Mouse (Mus musculus) forebrain, embryonic 13.5 days (tissue): ENCODE measurements around the gene Timp3. TPM values are rescaled to one million over a fixed set of nuclear protein-coding genes. Genes with fewer than 3 reads are reported as not detected.

Experiments
- ATAC-seq: fragments of 200-750 bp; cut with Nextera tagmentation; 2 replicates; pipeline ENCODE4 v1.8.0; 2017
- H3K27ac ChIP-seq: fragments of 300-500 bp; sonication (generic); 2 replicates; pipeline ENCODE4 v1.5.1; 2015; ENCODE audit warnings: inconsistent platforms, mild to moderate bottlenecking, moderate library complexity
- H3K27me3 ChIP-seq: fragments of 300-500 bp; sonication (generic); 2 replicates; pipeline ENCODE4 v1.6.1; 2015; ENCODE audit warnings: mild to moderate bottlenecking, inconsistent platforms
- H3K36me3 ChIP-seq: fragments of 300-500 bp; sonication (generic); 2 replicates; pipeline ENCODE4 v1.6.1; 2015; ENCODE audit warnings: mild to moderate bottlenecking, inconsistent platforms; ENCODE audit not compliant: poor library complexity, severe bottlenecking
- H3K4me1 ChIP-seq: fragments of 300-500 bp; sonication (generic); 2 replicates; pipeline ENCODE4 v1.6.1; 2015; ENCODE audit warnings: inconsistent platforms
- H3K4me2 ChIP-seq: fragments of 300-500 bp; sonication (generic); 2 replicates; pipeline ENCODE4 v1.6.1; 2015; ENCODE audit warnings: inconsistent platforms, mild to moderate bottlenecking, moderate library complexity
- H3K4me3 ChIP-seq: fragments of 300-500 bp; sonication (generic); 2 replicates; pipeline ENCODE4 v1.5.1; 2015; ENCODE audit warnings: mild to moderate bottlenecking, inconsistent platforms
- H3K9ac ChIP-seq: fragments of 300-500 bp; sonication (generic); 2 replicates; pipeline ENCODE4 v1.6.1; 2015; ENCODE audit warnings: mild to moderate bottlenecking, inconsistent platforms
- H3K9me3 ChIP-seq: fragments of 300-500 bp; sonication (generic); replicated peaks from 2 replicates; pipeline ENCODE4 v1.6.1; 2016; ENCODE audit warnings: inconsistent platforms
- WGBS: fragments of 180-500 bp; shearing (Covaris S2); methylation state at CpG from one replicate; pipeline ENCODE4 v1.1.7; 2015; 5-methylcytosine and 5-hydroxymethylcytosine counted together
- polyA plus RNA-seq: library from polyadenylated mRNA; unstranded; fragments of >200 nt; fragmentation: Nextera tagmentation; extraction: Ambion mirVana; gene quantifications from 2 replicates; pipeline ENCODE4 v1.2.1, GENCODE M21; 2015

Gene Timp3
- polyA plus RNA-seq, 1 experiment from 2014 or later, result 13.3 TPM

DNA sequence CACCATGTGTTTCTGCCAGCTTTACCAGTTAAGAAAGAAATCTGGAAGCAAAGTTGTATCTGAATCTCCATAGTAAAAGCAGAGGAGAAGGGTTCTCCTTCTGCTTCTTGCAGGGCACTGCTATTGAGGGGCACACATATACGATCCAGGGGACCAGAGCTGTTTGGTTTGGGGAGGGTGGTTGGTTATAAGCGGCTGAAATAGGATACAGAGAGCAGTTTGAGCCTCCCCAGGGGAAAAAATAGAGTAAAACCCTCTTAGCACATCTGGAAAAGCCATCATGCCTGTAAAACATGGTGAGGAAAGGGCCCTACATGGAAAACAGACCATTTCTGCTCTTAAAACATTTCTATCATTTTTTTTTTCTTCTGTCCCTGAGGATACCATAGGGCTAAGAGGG, 21.7 kb upstream of the Timp3 start:
- 77% methylated on average over 2 of the region's 2 CpGs for WGBS

DNA sequence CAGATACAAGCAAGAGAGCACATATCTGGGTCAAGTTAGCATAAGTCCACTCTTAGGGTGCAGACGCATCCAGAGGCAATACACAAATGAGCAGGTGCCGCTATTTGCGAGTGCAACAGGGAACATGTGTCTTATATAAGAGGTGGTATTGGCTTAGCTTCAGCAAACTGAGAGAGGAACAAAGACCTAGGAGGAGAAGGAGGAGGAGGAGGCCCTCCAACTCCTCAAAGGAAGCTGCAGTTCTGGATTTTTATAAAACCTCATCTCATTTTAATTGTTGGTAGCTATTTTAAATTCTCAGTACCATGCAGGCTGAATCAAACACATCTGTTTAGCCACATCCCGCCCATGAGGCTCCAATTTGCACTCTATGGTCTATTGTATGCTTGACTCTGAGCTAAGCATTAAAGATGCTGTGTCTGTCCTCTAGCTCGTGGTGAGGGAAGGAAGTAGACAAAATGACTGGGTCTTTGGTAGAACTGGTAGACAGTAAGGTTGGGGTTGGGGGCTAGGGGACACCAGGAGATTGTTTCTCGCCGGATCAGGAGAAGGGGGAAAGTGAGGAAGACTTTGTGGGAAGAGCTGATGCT, 20.5 kb upstream of the Timp3 start:
- H3K4me2 ChIP-seq, result no peak overlapping the region
- H3K9me3 ChIP-seq, result no peaks in the 10 kb centered on the region
- no peak overlapping the region for H3K27ac ChIP-seq
- H3K36me3 ChIP-seq, result no peaks in the 10 kb centered on the region
- no peaks in the 10 kb centered on the region for H3K27me3 ChIP-seq
- H3K4me3 ChIP-seq, result no peak overlapping the region
- ATAC-seq, result no peak
- no peak overlapping the region for H3K9ac ChIP-seq
- no peaks in the 10 kb centered on the region for H3K4me1 ChIP-seq
- WGBS, result 85% methylated on average over 7 of the region's 7 CpGs

More for the DNA sequence above, 21.7 kb upstream of the Timp3 start:
- no peak overlapping the region for H3K27ac ChIP-seq
- no peaks in the 10 kb centered on the region for H3K36me3 ChIP-seq
- no peak overlapping the region for H3K9ac ChIP-seq
- no peaks in the 10 kb centered on the region for H3K27me3 ChIP-seq
- H3K4me3 ChIP-seq, result no peak overlapping the region
- H3K9me3 ChIP-seq, result no peaks in the 10 kb centered on the region
- H3K4me1 ChIP-seq, result no peaks in the 10 kb centered on the region
- no peak overlapping the region for H3K4me2 ChIP-seq
- no peak for ATAC-seq

DNA sequence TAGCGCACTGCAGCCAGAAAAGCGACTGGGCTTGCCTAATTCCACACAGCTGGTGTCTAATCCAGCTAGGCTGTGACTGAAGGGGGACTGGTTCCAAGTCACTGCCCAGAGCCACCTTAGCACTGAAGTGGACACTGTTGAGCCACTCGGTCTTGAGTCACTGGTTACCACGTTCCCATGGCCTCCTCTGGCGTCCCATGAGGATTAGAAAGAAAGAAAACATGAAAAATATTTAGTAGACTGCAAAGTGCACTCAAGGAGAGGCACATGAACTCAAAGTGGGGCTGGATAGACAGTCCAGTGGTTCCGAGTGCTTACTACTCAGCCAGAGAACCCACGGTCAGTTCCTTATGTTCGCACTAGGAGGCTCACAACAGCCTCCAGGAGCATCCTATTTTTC, 18.9 kb upstream of the Timp3 start:
- Histone ChIP-seq H3K9me3 (no peaks in the 10 kb centered on the region), H3K4me2 (no peak overlapping the region), H3K27me3 (no peaks in the 10 kb centered on the region), H3K4me1 (no peaks in the 10 kb centered on the region), H3K4me3 (no peak overlapping the region), H3K27ac (no peak overlapping the region), H3K9ac (no peak overlapping the region), H3K36me3 (no peaks in the 10 kb centered on the region)
- ATAC-seq, result no peak
- 88% methylated on average over 8 of the region's 8 CpGs for WGBS

DNA sequence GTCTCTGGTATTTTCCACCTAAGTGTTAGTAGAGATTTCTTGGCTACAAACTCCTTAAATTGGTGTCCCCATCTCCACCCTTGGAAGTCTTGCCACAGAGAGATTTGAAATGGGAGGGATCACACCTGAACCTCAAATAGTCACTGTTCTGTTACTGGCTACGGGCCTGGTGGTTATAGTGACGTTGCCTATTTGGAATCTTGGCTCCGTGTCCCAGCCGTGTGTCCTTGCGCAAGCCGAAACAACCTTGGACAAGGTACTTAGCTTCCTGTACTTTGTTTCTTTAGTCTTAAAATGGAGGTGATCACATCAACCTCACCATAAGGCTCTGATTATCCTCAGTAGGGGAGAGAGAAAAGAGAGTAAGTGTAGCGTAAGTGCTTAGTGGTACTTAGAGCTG, 13.7 kb upstream of the Timp3 start:
- no peak overlapping the region for H3K4me3 ChIP-seq
- no peak overlapping the region for H3K27ac ChIP-seq
- no peaks in the 10 kb centered on the region for H3K4me1 ChIP-seq
- ATAC-seq, result no peak
- no peaks in the 10 kb centered on the region for H3K9me3 ChIP-seq
- no peak overlapping the region for H3K9ac ChIP-seq
- H3K36me3 ChIP-seq, result no peaks in the 10 kb centered on the region
- H3K27me3 ChIP-seq, result no peaks in the 10 kb centered on the region
- 93% methylated on average over 7 of the region's 7 CpGs for WGBS
- no peak overlapping the region for H3K4me2 ChIP-seq

DNA sequence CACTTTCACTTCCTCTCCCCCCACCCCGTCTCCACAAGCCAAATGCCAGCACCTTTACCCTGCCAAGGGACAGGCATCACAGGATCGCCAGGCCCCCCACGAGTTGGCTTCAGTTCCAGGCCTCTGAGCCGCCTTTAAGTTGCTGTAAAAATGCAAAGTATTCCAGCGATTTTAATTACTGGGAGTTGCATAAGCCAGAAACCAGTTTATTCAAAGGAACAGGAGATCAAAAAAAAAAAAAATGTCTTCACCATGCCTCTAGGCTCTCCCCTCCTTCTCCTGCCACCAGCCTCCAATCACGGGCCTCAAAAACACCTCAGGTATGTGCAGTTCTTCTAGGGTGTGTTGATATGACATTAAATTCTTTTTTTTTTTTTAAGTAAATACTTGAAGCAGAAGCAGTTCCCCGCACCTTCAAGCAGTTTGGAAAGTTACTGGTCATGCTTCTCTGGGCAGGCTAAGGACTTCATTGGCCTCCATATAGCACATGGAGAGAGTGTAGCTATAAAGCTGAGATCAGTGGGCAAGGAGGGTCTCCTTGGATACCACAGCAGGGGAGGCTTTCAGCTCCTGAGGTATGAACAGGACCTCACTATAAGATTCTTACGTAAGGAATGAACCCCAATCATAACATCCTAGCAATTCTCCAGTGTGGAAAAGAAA, 9.9 kb upstream of the Timp3 start:
- Histone ChIP-seq H3K4me3 (no peak overlapping the region), H3K9ac (no peak overlapping the region), H3K27me3 (no peaks in the 10 kb centered on the region), H3K9me3 (no peaks in the 10 kb centered on the region), H3K36me3 (no peaks in the 10 kb centered on the region), H3K4me1 (no peaks in the 10 kb centered on the region), H3K4me2 (no peak overlapping the region), H3K27ac (no peak overlapping the region)
- 82% methylated on average over 8 of the region's 8 CpGs for WGBS
- no peak for ATAC-seq

DNA sequence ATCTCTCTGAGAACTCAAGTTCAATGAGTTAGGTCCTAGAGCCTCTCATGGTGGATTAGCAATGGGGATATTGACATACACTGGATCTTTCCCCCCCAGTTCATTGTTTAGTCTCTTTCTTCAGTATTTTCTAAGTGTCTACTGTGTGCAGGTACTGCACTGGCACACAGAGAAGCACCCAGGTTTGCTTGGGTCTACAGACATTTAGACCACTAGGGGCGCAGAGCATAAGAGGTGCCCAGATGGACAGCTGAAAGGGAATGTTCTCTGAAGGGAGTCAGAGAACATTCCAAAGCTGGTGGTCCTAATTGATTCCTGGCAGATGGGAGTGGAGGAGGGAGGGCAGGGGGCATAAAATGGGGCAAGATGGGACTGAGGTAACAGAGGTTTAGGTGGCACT, 6.3 kb upstream of the Timp3 start:
- Histone ChIP-seq H3K9ac (no peak overlapping the region), H3K4me2 (no peak overlapping the region), H3K27me3 (peaks cover under 1% of the 10 kb centered on the region; the same call in 1 of the 2 replicates), H3K9me3 (no peaks in the 10 kb centered on the region), H3K36me3 (no peaks in the 10 kb centered on the region), H3K27ac (no peak overlapping the region), H3K4me3 (no peak overlapping the region), H3K4me1 (0 out of 2 replicates have a peak, but pooled peaks cover 6% of the 10 kb centered on the region)
- 79% methylated on average over 1 of the region's 1 CpGs for whole genome bisulfite sequencing
- ATAC-seq, result no peak

DNA sequence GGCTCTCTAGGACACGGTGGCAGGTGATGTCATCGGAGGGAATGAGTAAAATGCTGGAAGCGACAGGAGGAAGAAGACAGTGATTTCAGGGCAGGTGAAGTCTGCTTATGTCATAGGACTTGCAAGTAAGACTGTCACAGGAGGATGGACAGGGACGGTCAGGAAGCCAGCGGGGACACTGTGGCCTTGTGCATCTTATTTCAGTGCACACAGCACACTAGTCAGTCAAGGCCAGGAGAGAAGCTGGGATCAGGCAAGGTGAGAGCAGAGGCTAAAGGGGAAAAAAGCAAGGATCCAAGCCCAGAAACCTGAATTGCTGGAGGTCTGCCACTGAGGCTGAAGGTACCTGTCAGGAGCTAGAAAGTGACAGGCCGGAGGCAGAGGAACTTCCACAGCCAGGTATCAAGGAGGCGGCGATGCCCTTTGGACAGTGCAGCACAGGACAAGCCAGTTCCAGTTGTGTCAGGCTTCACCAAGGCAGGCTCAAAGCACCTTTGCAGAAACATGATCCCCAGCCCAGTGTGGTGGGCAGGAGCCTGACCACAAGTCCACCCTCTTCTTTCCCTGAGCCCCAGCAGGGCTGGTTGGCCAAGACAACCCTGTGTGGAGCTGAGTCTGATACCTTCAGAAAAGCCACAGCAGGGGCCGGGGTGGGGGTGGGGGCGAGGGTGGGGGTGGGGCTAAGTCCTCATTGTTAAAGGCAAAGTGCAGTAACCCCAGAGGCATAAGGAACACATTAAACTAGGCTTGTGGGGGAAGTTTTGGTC, 5.4 kb upstream of the Timp3 start:
- Histone ChIP-seq H3K4me3 (no peak overlapping the region), H3K27me3 (peaks cover 5% of the 10 kb centered on the region; the same call in 1 of the 2 replicates), H3K4me2 (no peak overlapping the region), H3K4me1 (0 out of 2 replicates have a peak, but pooled peaks cover 6% of the 10 kb centered on the region), H3K9ac (no peak overlapping the region), H3K36me3 (no peaks in the 10 kb centered on the region), H3K27ac (no peak overlapping the region), H3K9me3 (no peaks in the 10 kb centered on the region)
- ATAC-seq, result no peak
- 64% methylated on average over 10 of the region's 10 CpGs for WGBS

DNA sequence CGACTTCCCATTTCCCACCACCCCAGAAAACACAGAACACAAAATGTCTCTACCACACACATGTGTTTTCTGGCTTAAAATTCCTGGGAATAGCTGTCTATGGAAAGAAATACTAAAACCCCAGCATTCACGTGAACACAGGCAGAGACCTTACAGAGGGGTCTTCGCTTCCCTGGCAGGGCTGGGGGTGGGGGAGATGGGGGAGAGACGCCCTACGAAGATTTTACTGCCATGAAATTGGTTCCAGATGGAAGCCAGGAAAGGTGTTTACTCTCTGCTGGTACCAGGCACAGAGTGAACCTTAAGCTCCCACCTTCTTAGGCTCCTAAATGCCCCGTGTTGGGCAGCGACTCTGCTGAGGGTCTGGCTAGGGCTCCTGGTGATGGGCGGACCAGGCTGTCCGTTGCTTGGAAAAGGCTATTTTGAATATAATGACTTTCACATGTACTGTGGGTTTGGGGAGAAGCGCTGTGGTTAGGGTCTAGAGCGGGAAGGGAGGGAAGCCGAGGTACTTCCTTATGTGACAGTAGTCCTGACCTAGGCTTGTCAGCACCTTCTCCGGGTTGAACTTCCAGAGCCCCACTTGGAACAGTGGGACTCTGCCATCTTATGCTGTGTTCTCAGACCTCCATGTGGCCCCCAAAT, 4.6 kb upstream of the Timp3 start:
- H3K9ac ChIP-seq, result peak overlapping the region; percentile 39; the same call in 1 of the 2 replicates
- ATAC-seq, result no peak
- H3K4me2 ChIP-seq, result peak overlapping the region; percentile 52
- H3K4me3 ChIP-seq, result 0 out of 2 replicates have a peak overlapping the region, but pooled peaks have one; percentile 12
- WGBS, result 30% methylated on average over 13 of the region's 13 CpGs
- peaks cover 12% of the 10 kb centered on the region for H3K4me1 ChIP-seq
- no peaks in the 10 kb centered on the region for H3K9me3 ChIP-seq
- no peaks in the 10 kb centered on the region for H3K36me3 ChIP-seq
- H3K27me3 ChIP-seq, result peaks cover 5% of the 10 kb centered on the region; the same call in 1 of the 2 replicates
- H3K27ac ChIP-seq, result no peak overlapping the region

DNA sequence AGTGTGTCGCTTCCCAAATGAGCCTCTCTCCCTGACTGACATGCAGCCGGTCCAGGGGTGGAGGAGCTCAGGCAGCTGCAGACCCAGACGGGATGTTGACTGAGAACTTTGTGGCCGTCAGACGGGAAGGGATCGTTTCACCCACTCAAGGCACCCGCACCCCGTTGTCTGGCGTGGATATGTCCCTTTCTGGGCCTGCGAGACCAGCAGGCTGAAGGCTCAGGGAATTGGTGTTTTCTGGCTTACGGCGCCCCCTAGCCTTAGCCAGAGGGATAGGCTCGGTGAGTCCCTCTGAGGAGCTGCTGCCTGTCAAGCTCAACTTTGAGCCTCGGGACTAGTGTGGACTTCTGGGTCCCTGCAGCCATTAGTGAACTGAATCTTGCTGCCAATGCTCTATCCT, 4.1 kb upstream of the Timp3 start:
- H3K9ac ChIP-seq, result peak overlapping the region; percentile 39; the same call in 1 of the 2 replicates
- H3K27me3 ChIP-seq, result peaks cover 5% of the 10 kb centered on the region; the same call in 1 of the 2 replicates
- no peaks in the 10 kb centered on the region for H3K36me3 ChIP-seq
- peaks cover 18% of the 10 kb centered on the region for H3K4me1 ChIP-seq
- H3K4me2 ChIP-seq, result peak overlapping the region; percentile 52
- 5% methylated on average over 14 of the region's 14 CpGs for WGBS
- no peak overlapping the region for H3K27ac ChIP-seq
- peak overlapping the region; percentile 12; the same call in 1 of the 2 replicates for H3K4me3 ChIP-seq
- ATAC-seq, result peak; percentile 47
- H3K9me3 ChIP-seq, result no peaks in the 10 kb centered on the region

DNA sequence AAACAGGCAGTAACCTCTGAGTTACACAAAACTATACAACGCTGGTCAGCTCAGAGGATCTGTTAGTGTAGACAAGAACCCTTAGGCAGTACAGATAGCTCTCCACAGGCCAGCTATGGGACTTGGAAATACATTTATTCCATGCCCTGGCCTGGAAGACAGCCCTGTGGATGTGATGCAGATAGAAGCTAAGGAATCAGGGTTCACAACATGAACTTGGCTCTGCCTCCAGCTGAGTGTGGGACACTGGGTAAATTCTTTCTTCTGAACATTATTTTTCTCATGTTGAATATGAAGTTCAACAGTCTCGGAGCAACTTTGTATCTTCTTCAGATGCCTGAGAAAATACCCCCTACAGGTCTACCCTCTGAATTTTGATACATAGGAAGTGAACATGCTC, 2.9 kb upstream of the Timp3 start:
- Histone ChIP-seq H3K4me2 (no peak overlapping the region), H3K27me3 (peaks cover 11% of the 10 kb centered on the region; the same call in 1 of the 2 replicates), H3K4me1 (peaks cover 30% of the 10 kb centered on the region), H3K36me3 (no peaks in the 10 kb centered on the region), H3K27ac (no peak overlapping the region), H3K9me3 (no peaks in the 10 kb centered on the region), H3K9ac (no peak overlapping the region), H3K4me3 (no peak overlapping the region)
- 94% methylated on average over 2 of the region's 2 CpGs for WGBS
- ATAC-seq, result no peak

DNA sequence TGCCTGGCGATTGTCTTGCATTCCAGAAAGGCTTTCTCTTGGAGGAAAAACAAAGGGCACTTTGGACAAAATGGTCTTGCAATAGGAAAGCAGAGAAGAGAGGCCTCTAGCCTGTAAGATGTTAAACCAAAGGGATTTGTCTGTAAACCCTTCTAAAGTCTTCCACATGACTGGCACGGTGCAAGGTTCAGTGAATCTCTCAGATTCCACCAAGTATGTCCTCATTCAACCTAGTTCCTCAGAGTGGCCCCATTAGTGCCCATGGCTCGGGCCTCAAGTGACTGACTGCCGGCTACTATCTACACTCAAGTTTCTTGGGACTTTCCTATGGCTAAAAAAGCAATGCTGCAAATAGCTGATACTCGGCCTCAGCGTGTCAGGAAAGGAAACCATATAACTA, 1.8 kb upstream of the Timp3 start:
- no peak overlapping the region for H3K9ac ChIP-seq
- no peak for ATAC-seq
- peaks cover 11% of the 10 kb centered on the region; the same call in 1 of the 2 replicates for H3K27me3 ChIP-seq
- H3K4me1 ChIP-seq, result peaks cover 38% of the 10 kb centered on the region
- H3K27ac ChIP-seq, result no peak overlapping the region
- H3K9me3 ChIP-seq, result no peaks in the 10 kb centered on the region
- no peak overlapping the region for H3K4me2 ChIP-seq
- 54% methylated on average over 6 of the region's 6 CpGs for WGBS
- H3K36me3 ChIP-seq, result no peaks in the 10 kb centered on the region
- H3K4me3 ChIP-seq, result no peak overlapping the region

DNA sequence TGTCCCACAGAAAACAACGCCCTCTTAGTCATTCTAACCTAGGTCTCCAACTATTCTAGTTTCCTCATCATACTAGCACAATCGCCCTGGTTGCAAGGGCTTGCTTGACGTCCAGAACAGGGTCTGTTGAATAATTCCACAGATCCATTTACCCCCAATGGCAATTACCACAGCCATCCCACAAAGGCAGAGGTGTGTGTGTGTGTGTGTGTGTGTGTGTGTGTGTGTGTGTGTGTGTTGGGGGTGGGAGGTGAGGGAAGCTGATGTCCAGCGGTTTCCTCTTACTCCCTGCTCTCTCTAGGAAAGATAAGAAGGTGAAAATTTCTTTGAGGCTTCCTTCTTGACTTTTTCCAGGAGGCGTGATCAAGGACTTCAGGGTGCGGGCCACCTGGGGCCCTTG, 377 bp upstream of the Timp3 start:
- peaks cover 52% of the 10 kb centered on the region for H3K4me1 ChIP-seq
- H3K4me2 ChIP-seq, result peak overlapping the region; percentile 99
- no peak overlapping the region for H3K27ac ChIP-seq
- WGBS, result 34% methylated on average over 6 of the region's 6 CpGs
- H3K9ac ChIP-seq, result peak overlapping the region; percentile 70
- no peaks in the 10 kb centered on the region for H3K9me3 ChIP-seq
- no peaks in the 10 kb centered on the region for H3K36me3 ChIP-seq
- peaks cover 11% of the 10 kb centered on the region; the same call in 1 of the 2 replicates for H3K27me3 ChIP-seq
- ATAC-seq, result no peak
- peak overlapping the region; percentile 51 for H3K4me3 ChIP-seq
